Mouse (Mus musculus): Measurements from ENCODE around the gene Cldn24. TPM values are rescaled to one million over a fixed set of nuclear protein-coding genes. Genes with fewer than 3 reads are reported as not detected.

Cldn24 gene
- polyA plus RNA-seq (2015; fragmentation: Nextera tagmentation; extraction: Ambion mirVana), result not detected in 2 replicates

- Histone ChIP-seq H3K4me3 (replicated peaks) (no peak within 1 kb of the TSS), H3K9ac (no peak within 1 kb of the TSS), H3K36me3 (no peaks in the 10 kb centered on the region), H3K27ac (no peak within 1 kb of the TSS), H3K4me2 (no peak within 1 kb of the TSS), H3K27me3 (replicated peaks) (no peaks in the 10 kb centered on the region), H3K4me1 (0 out of 2 replicates have a peak, but pooled peaks cover 7% of the 10 kb centered on the region), H3K9me3 (no peaks in the 10 kb centered on the region)
- no peak for ATAC-seq (ENCODE audit: insufficient read depth, low FRiP score, low read depth)
- WGBS, result 88% methylated on average over 6 of the region's 6 CpGs
Measured at GRCm38 (mm10) chr8:47821843-47822242, at the start of gene Cldn24. Gene Cldn24 (plus strand): TSS chr8:47822143.

GRCm38 (mm10) chr8:47772986-47773385, 49.0 kb upstream of the Cldn24 start:
- H3K9me3 ChIP-seq, result no peaks in the 10 kb centered on the region
- WGBS, result 71% methylated on average over 5 of the region's 5 CpGs
- H3K4me3 ChIP-seq (replicated peaks), result no peak overlapping the region
- no peaks in the 10 kb centered on the region for H3K27me3 ChIP-seq (replicated peaks)
- no peak overlapping the region for H3K9ac ChIP-seq
- no peaks in the 10 kb centered on the region for H3K36me3 ChIP-seq
- no peak overlapping the region for H3K4me2 ChIP-seq
- no peak for ATAC-seq (ENCODE audit: insufficient read depth, low FRiP score, low read depth)
- H3K27ac ChIP-seq, result no peak overlapping the region
- H3K4me1 ChIP-seq, result no peaks in the 10 kb centered on the region

GRCm38 (mm10) chr8:47777415-47777814, 44.5 kb upstream of the Cldn24 start:
- H3K9me3 ChIP-seq, result no peaks in the 10 kb centered on the region
- WGBS, result 88% methylated on average over 7 of the region's 7 CpGs
- H3K4me1 ChIP-seq, result no peaks in the 10 kb centered on the region
- H3K4me3 ChIP-seq (replicated peaks), result no peak overlapping the region
- no peak overlapping the region for H3K9ac ChIP-seq
- no peak overlapping the region for H3K4me2 ChIP-seq
- no peaks in the 10 kb centered on the region for H3K36me3 ChIP-seq
- H3K27me3 ChIP-seq (replicated peaks), result no peaks in the 10 kb centered on the region
- H3K27ac ChIP-seq, result no peak overlapping the region
- ATAC-seq (ENCODE audit: insufficient read depth, low FRiP score, low read depth), result no peak

- H3K4me2 ChIP-seq, result no peak overlapping the region
- no peaks in the 10 kb centered on the region for H3K4me1 ChIP-seq
- H3K27me3 ChIP-seq (replicated peaks), result no peaks in the 10 kb centered on the region
- no peak for ATAC-seq (ENCODE audit: insufficient read depth, low FRiP score, low read depth)
- H3K9ac ChIP-seq, result no peak overlapping the region
- no peak overlapping the region for H3K4me3 ChIP-seq (replicated peaks)
- no peak overlapping the region for H3K27ac ChIP-seq
- H3K9me3 ChIP-seq, result no peaks in the 10 kb centered on the region
- H3K36me3 ChIP-seq, result no peaks in the 10 kb centered on the region
- WGBS, result 65% methylated on average over 6 of the region's 6 CpGs
Measured at GRCm38 (mm10) chr8:47779589-47779988, 42.4 kb upstream of the Cldn24 start.

GRCm38 (mm10) chr8:47781881-47782280, 40.1 kb upstream of the Cldn24 start:
- no peak overlapping the region for H3K4me3 ChIP-seq (replicated peaks)
- no peaks in the 10 kb centered on the region for H3K27me3 ChIP-seq (replicated peaks)
- WGBS, result 86% methylated on average over 4 of the region's 4 CpGs
- no peak for ATAC-seq (ENCODE audit: insufficient read depth, low FRiP score, low read depth)
- H3K9ac ChIP-seq, result no peak overlapping the region
- no peaks in the 10 kb centered on the region for H3K36me3 ChIP-seq
- no peaks in the 10 kb centered on the region for H3K9me3 ChIP-seq
- H3K4me2 ChIP-seq, result no peak overlapping the region
- no peaks in the 10 kb centered on the region for H3K4me1 ChIP-seq
- H3K27ac ChIP-seq, result no peak overlapping the region

GRCm38 (mm10) chr8:47783544-47783943, 38.4 kb upstream of the Cldn24 start:
- no peak overlapping the region for H3K9ac ChIP-seq
- WGBS, result 95% methylated on average over 2 of the region's 2 CpGs
- H3K27me3 ChIP-seq (replicated peaks), result no peaks in the 10 kb centered on the region
- H3K9me3 ChIP-seq, result no peaks in the 10 kb centered on the region
- no peak overlapping the region for H3K4me3 ChIP-seq (replicated peaks)
- H3K4me2 ChIP-seq, result no peak overlapping the region
- H3K4me1 ChIP-seq, result no peaks in the 10 kb centered on the region
- H3K36me3 ChIP-seq, result no peaks in the 10 kb centered on the region
- no peak overlapping the region for H3K27ac ChIP-seq
- no peak for ATAC-seq (ENCODE audit: insufficient read depth, low FRiP score, low read depth)

- no peak overlapping the region for H3K4me2 ChIP-seq
- no peak overlapping the region for H3K27ac ChIP-seq
- H3K9ac ChIP-seq, result no peak overlapping the region
- H3K9me3 ChIP-seq, result no peaks in the 10 kb centered on the region
- H3K27me3 ChIP-seq (replicated peaks), result no peaks in the 10 kb centered on the region
- H3K4me1 ChIP-seq, result no peaks in the 10 kb centered on the region
- WGBS, result 87% methylated on average over 6 of the region's 6 CpGs
- ATAC-seq (ENCODE audit: insufficient read depth, low FRiP score, low read depth), result no peak
- H3K4me3 ChIP-seq (replicated peaks), result no peak overlapping the region
- H3K36me3 ChIP-seq, result no peaks in the 10 kb centered on the region
Measured at GRCm38 (mm10) chr8:47783944-47784343, 38.0 kb upstream of the Cldn24 start.

- no peaks in the 10 kb centered on the region for H3K9me3 ChIP-seq
- 82% methylated on average over 7 of the region's 7 CpGs for whole genome bisulfite sequencing
- no peaks in the 10 kb centered on the region for H3K36me3 ChIP-seq
- H3K4me3 ChIP-seq (replicated peaks), result no peak overlapping the region
- H3K9ac ChIP-seq, result no peak overlapping the region
- H3K4me1 ChIP-seq, result no peaks in the 10 kb centered on the region
- no peak overlapping the region for H3K27ac ChIP-seq
- no peak for ATAC-seq (ENCODE audit: insufficient read depth, low FRiP score, low read depth)
- H3K27me3 ChIP-seq (replicated peaks), result no peaks in the 10 kb centered on the region
- H3K4me2 ChIP-seq, result no peak overlapping the region
Measured at GRCm38 (mm10) chr8:47784436-47784835, 37.5 kb upstream of the Cldn24 start.

- Histone ChIP-seq H3K27me3 (replicated peaks) (no peaks in the 10 kb centered on the region), H3K36me3 (no peaks in the 10 kb centered on the region), H3K9ac (no peak overlapping the region), H3K27ac (no peak overlapping the region), H3K4me3 (replicated peaks) (no peak overlapping the region), H3K4me1 (no peaks in the 10 kb centered on the region), H3K4me2 (no peak overlapping the region), H3K9me3 (no peaks in the 10 kb centered on the region)
- no peak for ATAC-seq (ENCODE audit: insufficient read depth, low FRiP score, low read depth)
- WGBS, result 90% methylated on average over 15 of the region's 15 CpGs
Measured at GRCm38 (mm10) chr8:47786323-47786722, 35.6 kb upstream of the Cldn24 start.

GRCm38 (mm10) chr8:47787705-47788104, 34.2 kb upstream of the Cldn24 start:
- Histone ChIP-seq H3K4me1 (no peaks in the 10 kb centered on the region), H3K9me3 (no peaks in the 10 kb centered on the region), H3K27ac (no peak overlapping the region), H3K4me3 (replicated peaks) (no peak overlapping the region), H3K36me3 (no peaks in the 10 kb centered on the region), H3K9ac (no peak overlapping the region), H3K27me3 (replicated peaks) (no peaks in the 10 kb centered on the region), H3K4me2 (no peak overlapping the region)
- no peak for ATAC-seq (ENCODE audit: insufficient read depth, low FRiP score, low read depth)
- WGBS, result 59% methylated on average over 10 of the region's 10 CpGs

- Histone ChIP-seq H3K27me3 (replicated peaks) (no peaks in the 10 kb centered on the region), H3K4me3 (replicated peaks) (no peak overlapping the region), H3K4me1 (no peaks in the 10 kb centered on the region), H3K36me3 (no peaks in the 10 kb centered on the region), H3K4me2 (no peak overlapping the region), H3K9me3 (no peaks in the 10 kb centered on the region), H3K9ac (no peak overlapping the region), H3K27ac (no peak overlapping the region)
- ATAC-seq (ENCODE audit: insufficient read depth, low FRiP score, low read depth), result no peak
- 69% methylated on average over 9 of the region's 9 CpGs for WGBS
Measured at GRCm38 (mm10) chr8:47791986-47792385, 30.0 kb upstream of the Cldn24 start.

GRCm38 (mm10) chr8:47799438-47799837, 22.5 kb upstream of the Cldn24 start:
- ATAC-seq (ENCODE audit: insufficient read depth, low FRiP score, low read depth), result no peak; the same call in 1 of the 2 replicates

GRCm38 (mm10) chr8:47802349-47802748, 19.6 kb upstream of the Cldn24 start:
- no peak overlapping the region for H3K9ac ChIP-seq
- H3K9me3 ChIP-seq, result no peaks in the 10 kb centered on the region
- no peak for ATAC-seq (ENCODE audit: insufficient read depth, low FRiP score, low read depth)
- H3K27me3 ChIP-seq (replicated peaks), result no peaks in the 10 kb centered on the region
- H3K4me2 ChIP-seq, result no peak overlapping the region
- no peaks in the 10 kb centered on the region for H3K36me3 ChIP-seq
- H3K4me3 ChIP-seq (replicated peaks), result no peak overlapping the region
- 82% methylated on average over 2 of the region's 2 CpGs for WGBS
- H3K4me1 ChIP-seq, result 0 out of 2 replicates have a peak, but pooled peaks cover 2% of the 10 kb centered on the region
- H3K27ac ChIP-seq, result no peak overlapping the region

More at GRCm38 (mm10) chr8:47799438-47799837, 22.5 kb upstream of the Cldn24 start:
- Histone ChIP-seq H3K27me3 (replicated peaks) (no peaks in the 10 kb centered on the region), H3K27ac (no peak overlapping the region), H3K36me3 (no peaks in the 10 kb centered on the region), H3K4me3 (replicated peaks) (no peak overlapping the region), H3K4me2 (no peak overlapping the region), H3K9me3 (no peaks in the 10 kb centered on the region), H3K9ac (no peak overlapping the region), H3K4me1 (no peaks in the 10 kb centered on the region)
- WGBS, result 44% methylated on average over 6 of the region's 6 CpGs

All from stomach, embryonic 15.5 days (tissue).